Mouse (Mus musculus): ENCODE measurements around the gene Prkar2b. TPM values are rescaled to one million over a fixed set of nuclear protein-coding genes. Genes with fewer than 3 reads are reported as not detected.

Prkar2b gene
- polyA plus RNA-seq, 1 experiment, result 34.6 TPM

DNA sequence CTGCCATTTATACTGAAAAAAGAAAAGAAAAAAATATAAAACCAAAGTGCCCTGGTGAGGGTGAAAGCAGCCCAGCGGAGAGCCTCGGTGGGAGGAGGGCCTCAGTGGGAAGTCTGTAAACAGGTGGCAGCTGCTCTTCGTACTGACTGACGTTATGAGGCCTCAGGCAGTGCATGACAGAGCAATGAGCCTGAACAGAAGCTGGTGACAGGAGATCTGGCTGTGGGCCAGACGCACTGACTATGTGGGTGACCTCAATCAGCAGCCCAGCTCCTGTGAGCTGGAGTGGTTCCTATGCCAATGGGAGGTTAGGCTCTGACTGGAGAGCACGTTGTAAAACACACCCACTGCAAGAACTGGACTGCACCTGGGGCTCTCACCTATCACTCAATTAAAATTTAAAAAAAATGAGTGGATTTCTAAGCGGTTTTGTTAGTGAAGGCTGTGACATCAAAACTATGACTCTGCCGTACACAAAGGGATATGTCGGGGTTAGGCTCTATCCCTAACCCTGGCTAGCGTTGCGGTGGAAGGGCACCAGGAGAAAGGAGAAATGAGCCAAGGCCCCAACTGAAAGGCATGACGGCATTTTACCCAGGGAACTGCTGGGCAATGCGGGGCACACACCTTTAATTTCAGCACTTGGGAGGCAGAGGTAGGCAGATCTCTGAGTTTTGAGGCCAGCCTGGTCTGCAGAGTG, 87.5 kb downstream of the Prkar2b start:
- no peak for DNase-seq (ENCODE audit: extremely low spot score in 1 of 2, low spot score in 1 of 2)

DNA sequence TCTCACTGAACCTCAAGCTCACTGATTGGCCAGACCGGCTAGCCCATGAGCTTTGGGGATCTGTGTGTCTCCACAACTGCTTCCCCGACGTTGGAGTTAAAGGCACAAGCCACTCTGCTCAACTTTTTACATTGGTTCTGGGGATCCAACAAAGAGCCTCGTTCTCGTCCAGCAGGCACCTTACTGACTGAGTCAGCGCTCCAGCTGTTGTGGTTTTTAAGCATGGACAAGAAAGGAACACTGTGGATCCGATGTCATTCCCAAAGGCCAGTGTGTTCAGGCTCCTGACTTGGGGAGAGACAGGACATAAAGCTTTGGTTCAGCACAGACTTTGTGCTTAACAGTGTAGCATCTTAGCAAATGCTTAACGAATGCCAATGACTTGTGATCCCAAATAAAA, 89.5 kb downstream of the Prkar2b start:
- no peak for DNase-seq (ENCODE audit: extremely low spot score in 1 of 2, low spot score in 1 of 2)

DNA sequence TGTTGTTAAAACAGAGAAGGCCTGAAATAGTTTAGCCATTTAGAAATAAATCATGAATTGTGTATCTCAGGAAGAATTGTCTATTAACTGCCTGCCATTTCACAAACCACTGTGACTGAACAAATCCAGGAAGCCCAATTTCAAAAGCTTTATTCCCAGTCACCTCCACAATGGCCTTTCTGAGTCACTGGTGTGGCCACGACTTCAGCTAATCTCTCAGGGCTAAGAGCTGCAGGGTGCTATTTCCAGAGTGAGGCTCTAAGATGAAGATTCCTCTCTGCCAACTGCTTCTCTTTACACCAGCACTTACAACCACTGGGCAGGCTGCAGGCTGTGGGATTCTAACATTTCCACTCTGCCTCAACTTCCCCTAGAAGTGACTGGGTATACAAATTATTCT, 92.0 kb downstream of the Prkar2b start:
- no peak for DNase-seq (ENCODE audit: extremely low spot score in 1 of 2, low spot score in 1 of 2)

DNA sequence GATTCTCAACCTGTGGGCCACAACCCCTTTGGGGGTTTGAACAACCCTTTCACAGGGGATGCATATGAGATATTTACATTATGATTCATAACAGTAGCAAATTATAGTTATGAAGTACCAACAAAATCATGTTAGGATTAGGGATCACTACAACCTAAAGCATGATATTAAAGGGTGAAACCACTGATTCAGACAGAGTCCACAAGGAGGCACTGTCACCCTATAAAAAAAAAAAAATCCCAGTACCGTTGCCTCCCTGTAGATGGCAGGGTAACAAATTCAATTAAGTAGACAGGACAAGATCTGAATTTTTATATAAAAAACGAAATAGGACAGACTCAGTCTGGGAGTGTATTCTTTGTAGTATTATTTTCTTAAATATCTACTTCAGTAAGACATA, 93.6 kb downstream of the Prkar2b start:
- DNase-seq (ENCODE audit: extremely low spot score in 1 of 2, low spot score in 1 of 2), result peak in 1 of 2 experiments; percentile 82

DNA sequence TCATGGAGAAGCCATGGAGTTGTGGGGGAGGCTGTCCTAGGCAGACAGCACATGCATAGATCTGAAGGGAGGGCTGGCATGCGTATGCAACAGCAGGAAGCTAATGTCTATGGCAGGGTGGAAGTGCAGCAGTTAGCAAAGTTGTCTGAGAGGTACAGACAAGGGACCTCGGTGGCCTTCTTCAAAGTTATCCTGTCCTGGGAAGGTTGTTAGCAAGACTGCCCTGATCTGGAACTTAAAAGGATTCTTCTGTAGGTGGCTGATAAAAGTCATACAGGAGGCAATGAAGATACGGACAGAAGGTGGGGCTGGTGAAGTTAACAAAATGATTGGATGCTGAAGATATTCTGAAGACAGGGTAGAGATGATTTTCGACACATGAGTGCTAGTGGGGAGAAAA, 94.7 kb downstream of the Prkar2b start:
- no peak for DNase-seq (ENCODE audit: extremely low spot score in 1 of 2, low spot score in 1 of 2)

DNA sequence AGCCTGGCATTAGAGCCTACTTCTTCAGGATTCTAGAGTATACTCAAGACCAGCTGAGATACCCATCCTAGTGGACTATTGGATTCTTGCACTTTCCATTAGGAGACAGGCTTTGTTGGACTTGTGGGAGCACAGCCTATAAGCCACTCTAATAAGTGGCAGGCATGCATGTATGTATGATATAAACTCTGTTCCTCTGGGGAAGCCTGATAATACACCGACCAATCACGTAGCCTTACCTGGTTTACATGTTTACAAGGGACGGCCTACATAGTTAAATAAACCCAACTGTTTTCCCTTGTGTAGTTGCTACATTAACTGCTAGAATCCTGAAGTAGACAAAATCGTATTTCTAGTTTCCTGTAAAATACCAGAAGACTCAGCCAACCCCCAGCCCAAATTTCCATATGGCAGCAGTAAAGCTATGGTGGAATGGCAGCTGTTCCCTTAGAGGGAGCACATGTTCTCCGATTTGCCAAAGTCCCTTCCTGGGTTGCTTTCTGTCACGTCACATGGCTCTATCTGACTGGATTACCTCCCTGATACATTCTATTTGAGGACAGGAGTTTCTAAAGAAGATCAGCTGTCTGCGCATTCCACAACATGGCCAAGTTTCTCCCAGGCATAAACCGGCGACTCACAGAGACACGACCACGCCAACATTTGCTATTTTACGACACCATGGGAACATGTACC, 95.4 kb downstream of the Prkar2b start:
- no peak for DNase-seq (ENCODE audit: extremely low spot score in 1 of 2, low spot score in 1 of 2)

DNA sequence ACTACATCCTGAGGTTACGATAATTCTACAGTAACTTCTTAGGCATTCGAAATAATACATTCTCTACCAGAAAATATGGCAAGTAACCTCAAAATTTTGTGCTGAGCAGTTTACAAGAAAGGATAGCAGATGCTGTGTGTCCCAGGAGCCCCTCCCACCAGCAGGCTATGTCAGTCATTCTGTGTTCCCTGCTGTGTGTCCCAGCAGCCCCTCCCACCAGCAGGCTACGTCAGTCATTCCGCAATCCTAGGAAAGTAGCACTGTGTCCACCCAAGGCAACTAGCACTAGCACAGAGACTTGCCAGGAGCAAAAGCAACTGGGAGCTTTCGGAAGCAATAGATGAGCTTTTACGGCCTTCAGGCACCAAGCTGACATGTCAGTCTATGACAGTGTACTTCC, 97.0 kb downstream of the Prkar2b start:
- DNase-seq (ENCODE audit: extremely low spot score in 1 of 2, low spot score in 1 of 2), result no peak

DNA sequence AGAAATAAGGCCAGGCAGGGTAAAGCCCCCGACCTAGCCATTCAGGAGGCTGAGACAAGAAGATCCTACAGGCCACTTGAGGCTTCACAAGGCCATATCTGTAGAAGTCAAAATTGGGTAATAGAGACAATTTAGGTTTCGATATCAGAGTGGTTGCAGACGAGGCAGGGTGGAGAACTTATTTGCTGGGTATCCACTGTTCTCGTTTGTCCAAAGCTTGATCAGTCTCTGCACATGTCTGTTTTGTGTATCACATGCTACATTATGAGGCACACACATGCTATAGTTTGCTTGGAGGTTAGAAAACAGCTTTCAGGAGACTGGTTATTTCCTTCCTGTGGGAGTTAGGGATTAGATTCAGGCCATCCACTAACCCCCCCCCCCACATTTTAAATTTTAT, 105.3 kb downstream of the Prkar2b start:
- DNase-seq (ENCODE audit: extremely low spot score in 1 of 2, low spot score in 1 of 2), result no peak

DNA sequence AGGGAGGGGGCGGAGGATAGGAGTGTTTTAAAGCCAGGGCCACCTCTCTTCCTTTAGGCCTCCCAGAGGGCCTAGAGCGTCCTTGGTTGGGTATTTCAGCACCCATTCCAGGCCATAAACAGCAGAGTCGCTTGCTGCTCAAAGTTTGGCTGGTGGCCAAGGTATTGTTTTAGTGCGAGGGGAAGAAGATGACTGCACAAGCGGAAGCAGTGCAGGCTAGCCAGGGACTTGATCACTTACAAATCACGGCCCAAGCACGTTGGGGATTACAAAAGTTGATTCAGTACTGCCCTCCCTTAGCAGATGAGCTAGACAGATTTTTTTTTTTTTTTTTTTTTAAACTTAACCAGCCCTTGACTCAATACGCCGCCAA, 110.5 kb downstream of the Prkar2b start:
- DNase-seq (ENCODE audit: extremely low spot score in 1 of 2, low spot score in 1 of 2), result no peak

DNA sequence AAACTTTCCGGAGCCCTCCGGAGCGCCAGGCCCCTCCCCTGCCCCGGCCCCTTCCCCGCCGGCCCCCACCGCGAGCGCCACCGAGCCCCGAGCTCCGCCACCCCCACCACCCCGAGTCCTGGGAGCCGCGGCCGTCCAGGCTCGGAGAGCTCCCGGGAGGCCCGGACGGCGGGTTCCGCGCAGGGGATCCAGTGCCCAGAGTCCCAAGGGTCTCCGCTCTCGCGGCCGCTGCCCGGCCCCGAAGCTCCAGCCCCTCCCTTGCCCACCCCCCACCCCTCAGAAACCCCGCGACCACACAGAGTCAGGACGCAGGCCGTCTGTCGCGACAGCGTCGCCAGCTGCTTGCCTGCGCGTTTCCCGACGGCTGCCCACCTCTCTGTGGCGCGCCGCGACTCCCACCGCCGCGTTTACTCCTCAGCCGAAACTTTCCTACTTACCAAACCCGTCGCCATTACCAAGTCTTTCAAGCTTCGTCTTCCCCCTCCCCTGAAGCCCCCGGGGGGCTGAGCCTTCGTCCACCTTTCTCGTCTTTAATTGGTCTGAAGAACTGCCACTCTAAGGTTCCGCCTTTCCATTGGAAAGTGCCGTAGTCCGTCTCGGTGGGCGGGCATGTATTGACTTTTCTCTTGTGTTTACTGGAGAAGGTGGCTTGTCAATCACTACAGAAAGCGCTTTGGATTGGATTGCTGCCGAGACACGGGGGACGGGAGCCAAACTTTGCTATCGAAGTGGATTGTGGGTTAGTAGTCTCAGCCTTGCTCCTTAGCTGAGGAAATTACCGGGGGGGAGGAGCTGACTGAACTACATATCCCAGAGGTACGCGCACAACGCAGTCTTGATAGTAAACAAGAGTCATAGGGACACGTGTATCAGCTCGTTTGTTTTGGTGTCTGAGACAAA, 111.1 kb downstream of the Prkar2b start, which contains the start of gene Hbp1:
Gene Hbp1 (minus strand): TSS at position 777 of the 900 bp plus-strand sequence.
- peak; percentile 100 for DNase-seq (ENCODE audit: extremely low spot score in 1 of 2, low spot score in 1 of 2)

DNA sequence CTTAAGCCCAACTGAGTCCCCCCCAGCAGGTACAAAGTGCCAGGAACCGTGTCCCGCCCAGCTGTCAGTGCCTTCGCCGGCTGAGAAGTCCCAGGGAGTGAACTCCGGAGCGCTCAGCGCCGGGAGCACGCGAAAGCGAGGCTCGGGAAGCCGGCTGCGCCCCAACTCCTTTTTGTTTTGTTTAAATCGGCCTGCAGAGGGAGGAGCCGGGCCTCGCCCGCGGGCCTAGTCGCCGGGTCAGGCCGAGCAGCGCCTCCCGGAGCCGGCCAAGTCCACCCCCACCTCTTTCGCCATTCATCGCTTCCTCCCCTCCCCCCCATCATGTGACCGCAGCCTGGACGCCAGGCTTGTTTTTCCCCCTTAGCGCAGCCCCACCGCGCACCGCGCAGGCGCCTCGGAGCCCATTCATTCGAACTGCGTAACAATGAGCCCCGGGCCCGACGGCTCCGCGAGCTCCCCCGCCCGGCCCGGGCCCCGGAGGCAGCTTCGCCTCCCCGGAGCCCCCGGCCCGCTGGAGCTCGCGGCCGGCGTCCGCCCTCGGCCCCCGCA, 111.8 kb downstream of the Prkar2b start:
- DNase-seq (ENCODE audit: extremely low spot score in 1 of 2, low spot score in 1 of 2), result peak; percentile 69 to 92

DNA sequence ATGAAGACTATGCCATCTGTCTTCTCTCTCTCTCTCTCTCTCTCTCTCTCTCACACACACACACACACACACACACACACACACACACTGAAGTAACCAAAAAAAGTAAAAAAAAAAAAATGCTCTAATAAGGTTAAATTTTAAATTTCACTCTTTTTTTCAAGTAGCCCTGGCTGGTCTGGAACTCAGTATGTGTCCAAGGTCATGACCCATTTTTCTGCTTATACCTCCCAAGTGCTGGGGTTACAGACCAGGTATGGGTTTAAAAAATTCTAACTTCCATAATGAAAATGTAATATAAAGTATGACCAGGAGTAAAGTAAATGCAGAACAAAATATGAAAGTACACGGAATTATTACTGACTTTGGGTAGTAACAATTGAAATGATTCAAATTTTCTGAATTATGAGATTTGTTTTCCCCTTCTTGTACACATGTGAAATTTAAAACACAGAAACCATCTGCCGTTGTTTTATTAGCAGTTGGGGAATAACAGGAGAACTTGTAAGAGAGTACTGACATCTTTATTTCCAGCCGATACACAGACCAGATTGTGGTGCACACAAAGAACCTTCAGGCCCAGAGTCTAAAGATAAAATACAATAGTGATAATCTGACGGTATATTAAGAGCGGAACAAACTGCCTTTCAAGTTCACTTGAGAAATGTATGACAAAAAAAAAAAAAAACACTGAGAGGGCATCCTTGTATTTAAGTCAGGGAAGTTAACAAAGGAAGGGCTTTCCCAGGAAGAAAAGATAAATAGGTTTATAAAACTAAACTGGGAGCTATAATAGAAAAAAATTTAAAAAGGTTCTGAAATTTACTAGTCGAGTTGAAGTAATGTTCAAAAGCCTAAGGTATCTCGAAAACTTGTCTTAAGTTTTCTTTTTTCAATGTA, 112.7 kb downstream of the Prkar2b start:
- DNase-seq (ENCODE audit: extremely low spot score in 1 of 2, low spot score in 1 of 2), result no peak

DNA sequence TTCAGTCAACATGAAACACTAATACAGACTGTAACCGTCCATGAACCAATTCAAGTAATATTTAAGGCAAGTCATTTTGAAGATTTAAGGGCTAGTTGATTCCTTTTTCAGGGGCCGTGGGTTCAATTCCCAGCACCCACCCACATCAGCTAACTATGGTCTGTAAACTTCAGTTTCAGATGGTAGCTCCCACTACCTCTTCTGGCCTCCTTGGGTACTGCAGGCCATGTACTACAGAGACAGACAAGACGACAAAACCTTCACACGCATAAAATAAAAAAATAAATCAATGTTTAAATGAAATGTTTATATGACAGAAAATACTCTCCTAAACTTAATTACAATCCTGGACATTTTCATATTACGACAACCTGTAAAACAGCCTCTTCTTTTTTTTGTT, 113.6 kb downstream of the Prkar2b start:
- no peak for DNase-seq (ENCODE audit: extremely low spot score in 1 of 2, low spot score in 1 of 2)

DNA sequence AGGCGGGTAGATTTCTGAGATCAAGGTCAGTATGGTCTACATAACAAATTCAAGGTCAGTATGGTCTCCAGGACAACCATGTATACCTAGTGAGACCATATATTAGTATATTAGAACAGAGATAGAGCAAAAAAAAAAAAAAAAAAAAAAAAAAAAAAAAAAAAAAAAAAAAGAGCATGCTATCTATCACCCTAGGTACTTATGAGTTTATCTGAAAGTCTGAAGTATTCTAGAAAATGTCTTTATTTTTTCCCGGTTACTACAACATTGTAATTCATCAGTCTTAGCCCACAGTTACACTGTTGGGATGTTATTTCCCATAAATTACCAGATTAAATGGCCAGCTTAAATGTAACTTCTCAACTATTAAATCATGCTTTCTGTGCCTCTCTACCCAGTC, 116.7 kb downstream of the Prkar2b start:
- DNase-seq (ENCODE audit: extremely low spot score in 1 of 2, low spot score in 1 of 2), result no peak

DNA sequence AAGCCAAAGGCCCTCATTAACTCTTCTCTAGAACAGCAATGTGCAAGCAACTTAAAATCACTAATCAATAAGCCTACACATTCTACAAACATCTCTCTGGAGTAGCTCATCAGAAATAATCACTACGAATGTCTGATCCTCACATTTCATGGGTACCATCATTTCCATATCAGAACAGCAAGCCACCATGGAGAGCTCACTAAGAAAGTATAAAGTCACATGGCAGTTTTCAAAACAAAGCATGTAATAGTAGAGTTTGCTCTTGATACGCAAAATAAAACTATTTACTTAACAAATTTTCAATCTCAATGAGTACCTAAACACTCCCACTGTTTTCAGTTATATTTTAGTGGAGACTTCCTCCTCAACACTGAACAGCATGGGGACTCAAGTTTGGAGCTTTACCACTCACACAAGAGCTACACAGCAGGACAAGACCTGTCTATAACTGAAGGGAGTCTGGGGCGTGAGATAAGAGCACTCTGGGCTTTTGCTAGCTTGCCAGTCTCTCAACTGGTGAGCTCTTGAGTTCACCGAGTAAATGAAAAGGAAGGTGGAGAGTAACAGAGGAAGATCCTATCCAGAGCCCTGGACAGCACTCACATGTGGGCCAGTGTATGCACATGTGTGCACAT, 118.0 kb downstream of the Prkar2b start:
- DNase-seq (ENCODE audit: extremely low spot score in 1 of 2, low spot score in 1 of 2), result no peak

DNA sequence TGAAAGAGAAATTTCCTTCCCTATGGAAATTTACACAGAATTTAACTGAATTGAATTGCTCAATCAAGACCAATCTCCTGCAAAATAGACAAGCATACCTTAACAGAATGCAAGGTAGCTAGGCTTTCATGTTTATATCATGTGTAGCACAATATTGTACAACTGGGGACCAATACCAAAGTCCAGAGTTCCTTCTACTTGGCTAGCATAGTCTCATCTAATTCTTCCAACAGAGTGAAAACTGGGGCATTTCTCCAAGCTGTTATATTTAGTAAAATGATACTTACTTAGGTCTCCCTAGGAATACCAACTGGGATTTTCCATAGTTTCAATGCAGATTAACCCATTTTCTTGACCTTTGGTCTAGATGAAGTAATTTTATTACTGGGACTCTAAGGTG, 122.1 kb downstream of the Prkar2b start:
- no peak for DNase-seq (ENCODE audit: extremely low spot score in 1 of 2, low spot score in 1 of 2)

DNA sequence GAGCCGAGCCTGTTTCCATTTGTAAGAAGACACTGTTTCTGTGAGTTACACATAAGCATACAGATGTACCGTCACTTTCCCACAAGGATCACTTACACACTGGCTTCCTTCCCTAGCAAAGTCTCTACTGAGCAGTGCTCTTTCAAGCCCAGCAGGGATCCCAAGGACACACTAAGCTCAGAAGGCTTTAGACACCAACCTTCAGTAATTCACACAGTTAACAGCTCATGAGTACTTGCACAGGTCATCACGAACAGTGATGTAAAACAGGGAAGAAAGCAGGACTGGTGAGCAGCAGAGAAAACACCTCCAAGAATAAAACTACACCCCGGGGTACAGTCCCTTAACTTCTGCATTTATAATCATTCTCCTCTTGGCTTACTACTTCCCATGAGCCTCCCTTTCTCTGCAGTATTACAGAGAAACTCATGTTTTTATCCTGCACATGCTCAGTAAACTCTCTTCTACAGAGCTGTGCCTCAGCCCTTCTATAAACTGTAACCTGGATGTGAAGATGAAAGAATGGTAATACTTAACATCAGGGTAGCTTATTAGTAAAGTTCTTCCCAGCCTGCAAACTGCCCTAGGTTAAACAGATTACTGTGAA, 122.6 kb downstream of the Prkar2b start:
- no peak for DNase-seq (ENCODE audit: extremely low spot score in 1 of 2, low spot score in 1 of 2)

DNA sequence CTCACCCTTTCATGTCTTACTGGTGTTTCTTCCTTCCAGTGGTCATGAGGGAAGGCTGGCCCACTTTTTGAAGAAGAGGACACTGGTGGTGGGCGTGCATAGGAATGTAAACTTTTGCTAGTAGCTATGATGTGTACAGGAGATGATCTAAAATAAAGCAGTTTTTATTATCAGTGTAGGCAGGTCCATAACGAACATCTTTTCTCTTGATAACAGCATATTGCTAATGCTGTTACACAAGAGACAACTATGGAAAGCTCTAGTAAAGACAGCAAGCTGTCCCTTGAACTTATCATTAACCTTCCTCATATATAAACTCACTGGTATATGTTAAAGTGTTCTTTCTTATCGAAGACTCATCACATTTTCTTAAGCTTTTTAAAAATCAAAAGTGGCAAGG, 123.5 kb downstream of the Prkar2b start:
- DNase-seq (ENCODE audit: extremely low spot score in 1 of 2, low spot score in 1 of 2), result no peak

DNA sequence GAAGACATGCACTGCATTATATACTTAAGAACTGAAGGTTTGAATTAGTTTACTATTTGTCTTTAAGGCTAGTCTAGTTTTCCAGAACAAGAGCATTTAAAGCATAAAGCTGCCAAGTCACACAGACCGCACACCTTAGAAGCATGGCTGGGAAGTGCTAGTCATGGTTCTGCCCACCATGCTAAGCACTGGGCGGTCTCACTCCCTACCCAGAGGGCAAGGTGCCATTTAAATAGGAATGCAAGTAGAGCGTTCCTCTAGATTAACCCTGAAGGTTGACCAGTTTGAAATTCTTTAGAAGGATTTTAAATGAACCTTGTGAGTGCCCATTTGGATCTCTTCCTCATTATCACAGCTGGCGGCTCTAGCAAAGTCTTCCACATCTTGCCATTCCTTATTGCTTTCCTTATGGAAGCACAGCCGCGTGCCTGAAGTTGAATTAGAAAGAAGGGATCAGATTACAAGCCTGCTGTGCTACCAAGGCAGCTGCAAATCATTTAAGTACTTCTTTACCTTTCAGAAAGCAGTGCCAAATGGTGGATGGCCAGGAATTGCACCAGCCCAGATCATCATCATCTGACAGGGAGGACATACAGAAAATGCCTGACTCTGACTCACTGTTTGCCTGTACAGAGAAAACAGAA, 124.3 kb downstream of the Prkar2b start:
- DNase-seq (ENCODE audit: extremely low spot score in 1 of 2, low spot score in 1 of 2), result no peak
